Mouse (Mus musculus) gonadal fat pad, adult 2 months (tissue): ENCODE results near the gene Fuz. TPM values are rescaled to one million over a fixed set of nuclear protein-coding genes. Genes with fewer than 3 reads are reported as not detected.
"Not testable (repeated sequence)": the region's sequence is repeated elsewhere in the genome, so short reads cannot be mapped to it uniquely, and the experiment has no call there.

Experiments
- DNase-seq: peaks from one replicate; pipeline ENCODE4 v3.0.0-alpha.2; 2012; ENCODE audit warnings: low read depth
- polyA plus RNA-seq: library from polyadenylated mRNA; depleted of rRNA; stranded (reverse); fragments of >200 nt; gene quantifications from 2 replicates; pipeline ENCODE4 v1.2.3, GENCODE M21; 2012

Fuz gene
- polyA plus RNA-seq, 1 experiment, result 34.5 TPM

- DNase-seq, result no peak
These were observed 35.1 kb upstream of the Fuz start for GRCm38 (mm10) chr7:44860576-44861428.

DNA sequence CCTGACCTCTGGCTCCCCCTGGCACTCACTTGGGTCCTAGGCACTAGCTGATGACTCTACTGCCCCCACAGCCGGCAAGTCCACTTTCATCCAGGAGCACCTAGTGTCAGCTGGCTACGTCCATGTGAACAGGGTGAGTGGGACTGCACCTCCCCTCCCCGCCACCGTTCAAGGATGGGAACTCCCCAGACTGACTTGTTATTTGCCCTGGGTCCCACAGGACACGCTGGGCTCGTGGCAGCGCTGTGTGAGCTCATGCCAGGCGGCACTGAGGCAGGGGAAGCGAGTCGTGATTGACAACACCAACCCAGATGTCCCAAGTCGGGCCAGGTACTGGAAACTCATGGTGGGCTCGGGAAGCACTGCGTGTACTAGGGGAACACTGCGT lies 34.5 kb upstream of the Fuz start:
- no peak for DNase-seq

- no peak for DNase-seq
These were observed 33.4 kb upstream of the Fuz start for GRCm38 (mm10) chr7:44862434-44862833.

DNA sequence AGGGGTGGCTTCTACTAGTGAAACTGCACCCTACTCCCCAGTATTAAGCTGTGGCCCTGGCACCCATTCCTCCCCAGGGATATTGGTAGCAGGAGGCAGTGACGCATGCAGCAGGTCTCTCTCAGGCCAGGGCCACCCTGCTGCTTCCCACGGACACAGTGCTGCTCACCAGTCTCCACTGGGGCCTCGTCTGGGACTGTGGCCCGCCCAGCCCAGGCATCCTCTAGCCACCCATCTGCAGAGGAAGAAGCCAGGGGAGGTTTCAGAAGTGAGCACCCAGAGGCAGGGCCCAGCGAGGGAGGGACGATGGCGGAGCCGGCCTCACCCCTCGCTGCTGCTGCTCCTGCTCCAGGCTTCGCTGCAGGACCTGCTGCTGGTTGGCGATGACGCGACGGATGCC lies 32.7 kb upstream of the Fuz start:
- DNase-seq, result no peak

- DNase-seq, result no peak
These were observed 31.8 kb upstream of the Fuz start for GRCm38 (mm10) chr7:44863982-44864494.

DNA sequence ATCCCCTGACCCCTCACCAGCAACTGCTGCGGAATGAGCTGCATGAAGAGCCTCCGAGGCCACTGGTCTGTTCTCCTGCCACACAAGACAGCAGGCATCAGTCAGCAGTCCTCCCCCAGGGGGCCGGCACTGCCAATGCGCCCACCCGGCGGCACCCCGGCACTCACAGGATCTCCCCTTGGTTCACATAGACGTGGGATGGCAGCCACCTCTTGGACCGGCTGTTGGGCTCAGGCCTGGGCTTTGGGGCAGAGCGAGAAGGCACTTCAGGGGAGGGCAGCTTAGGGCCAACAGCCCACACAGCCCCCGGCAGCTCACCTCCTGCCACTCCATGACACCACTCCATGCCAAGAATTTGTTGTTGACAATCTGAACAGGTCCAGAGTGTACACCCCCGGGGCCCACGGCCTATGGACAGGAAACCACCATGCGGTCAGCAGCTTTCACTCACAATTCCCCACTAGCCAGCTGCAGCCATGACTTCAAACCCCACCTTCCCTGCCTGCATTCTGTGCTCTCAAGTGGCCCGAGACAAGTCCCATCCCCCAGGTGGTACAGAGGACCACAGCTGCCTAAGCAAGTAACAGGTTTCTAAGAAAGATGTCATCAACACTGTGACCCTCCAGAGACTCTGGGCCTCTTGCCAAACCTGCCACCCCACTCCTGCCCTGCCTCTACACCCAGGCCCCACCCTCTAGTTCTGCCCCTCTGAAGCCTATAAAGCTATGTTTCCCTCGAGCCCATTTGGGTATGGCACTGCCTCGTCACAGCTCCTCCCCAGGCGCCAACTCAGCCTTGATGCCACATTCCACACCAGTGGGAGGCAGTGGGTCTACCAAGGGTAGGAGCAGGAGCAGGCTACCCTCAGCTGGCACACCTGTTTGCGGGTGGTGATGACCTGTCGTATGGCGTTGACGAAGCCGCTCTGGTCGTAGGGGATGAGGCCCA lies 31.0 kb upstream of the Fuz start:
- no peak for DNase-seq

- no peak for DNase-seq
These were observed 29.4 kb upstream of the Fuz start for GRCm38 (mm10) chr7:44866276-44867009.

GRCm38 (mm10) chr7:44867010-44867702 lies 28.7 kb upstream of the Fuz start:
- DNase-seq, result no peak

- DNase-seq, result no peak
These were observed 28.1 kb upstream of the Fuz start for GRCm38 (mm10) chr7:44867802-44868201.

DNA sequence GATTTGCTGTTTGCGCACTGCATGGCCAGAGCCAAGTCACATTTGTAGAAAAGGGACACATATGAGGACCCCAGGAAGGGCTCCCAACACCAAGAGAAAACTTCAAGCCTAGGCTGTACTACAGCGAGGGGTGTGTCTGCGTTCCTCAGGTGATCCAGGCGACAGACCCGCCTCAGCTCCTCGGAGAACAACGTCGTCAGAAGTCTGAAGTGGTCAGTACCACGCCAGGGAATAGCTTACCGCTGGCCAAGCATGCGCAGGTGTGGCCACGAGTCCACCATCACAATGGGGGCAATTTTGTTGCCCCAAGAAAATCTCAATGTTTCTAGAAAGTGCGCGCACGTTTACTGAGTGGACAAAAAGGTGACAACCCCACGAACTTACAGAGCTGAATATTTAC lies 27.4 kb upstream of the Fuz start:
- no peak for DNase-seq

DNA sequence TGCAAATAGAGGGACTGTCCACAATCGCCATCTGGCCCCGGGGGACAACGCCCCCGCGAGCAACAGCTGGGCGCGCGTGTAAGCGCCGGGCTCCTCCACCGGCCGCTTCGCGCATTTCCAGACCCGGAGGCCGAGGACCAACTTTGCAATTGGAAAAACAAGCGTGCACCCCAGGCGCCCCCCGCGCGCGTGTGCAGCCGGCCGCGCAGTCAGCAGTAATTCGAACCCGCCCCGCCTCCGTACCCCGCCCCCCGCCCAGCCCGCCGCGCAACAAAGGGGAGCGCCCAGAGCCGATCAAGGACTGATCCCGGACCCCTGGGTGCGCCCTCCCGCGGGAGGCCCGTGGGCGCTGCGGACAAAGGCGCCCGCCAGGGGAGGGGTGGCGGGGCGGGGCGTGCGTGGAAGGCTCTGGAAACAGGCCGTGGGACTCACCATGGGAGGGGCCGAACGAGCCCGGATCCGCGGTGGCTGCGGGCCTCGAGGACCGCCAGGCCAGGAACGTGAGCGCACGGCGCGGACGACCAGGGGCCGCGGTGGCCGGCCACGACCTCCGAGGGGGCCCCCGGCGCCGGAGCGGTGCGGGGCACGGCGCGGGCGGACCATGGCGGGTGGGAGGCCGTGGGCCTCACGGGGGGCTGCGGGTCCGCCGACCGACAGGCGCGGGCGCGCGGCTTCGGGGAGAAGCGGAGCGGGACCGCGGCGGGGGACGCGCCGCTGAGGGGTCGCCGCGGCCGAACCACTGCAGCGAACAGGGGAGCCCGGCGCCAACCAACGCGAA lies 26.8 kb upstream of the Fuz start:
- DNase-seq, result no peak

GRCm38 (mm10) chr7:44869697-44870528 lies 26.0 kb upstream of the Fuz start, which contains the start of gene Ptov1:
TSS of gene Ptov1 (minus strand) at chr7:44869788.
- peak; percentile 84 for DNase-seq

DNA sequence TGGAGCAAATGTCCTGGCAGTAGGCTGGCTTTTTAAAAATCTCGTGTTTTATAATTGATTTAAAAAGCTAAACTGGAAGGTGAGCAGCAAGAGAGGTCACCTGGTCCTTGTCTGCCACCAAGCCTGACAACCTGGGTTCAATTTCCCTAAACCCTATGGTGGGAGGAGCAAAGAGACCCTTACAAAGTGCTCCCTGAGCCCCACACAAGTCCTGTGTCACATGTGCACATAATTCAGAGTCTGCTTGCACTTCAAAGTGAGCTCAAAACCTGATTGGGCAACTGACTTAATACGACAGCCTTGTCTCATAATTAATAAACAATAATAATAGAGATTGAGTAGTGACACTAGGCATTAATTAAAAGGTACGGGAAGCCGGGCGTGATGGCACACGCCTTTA lies 25.3 kb upstream of the Fuz start:
- DNase-seq, result no peak

GRCm38 (mm10) chr7:44871181-44871580 lies 24.7 kb upstream of the Fuz start:
- DNase-seq, result no peak

- not testable (repeated sequence) for DNase-seq
These were observed 24.1 kb upstream of the Fuz start for GRCm38 (mm10) chr7:44871774-44872173.

- no peak for DNase-seq
These were observed 18.0 kb upstream of the Fuz start for GRCm38 (mm10) chr7:44877833-44878232.

GRCm38 (mm10) chr7:44883036-44883435 lies 12.8 kb upstream of the Fuz start:
- DNase-seq, result no peak

- DNase-seq, result no peak
These were observed 11.2 kb upstream of the Fuz start for GRCm38 (mm10) chr7:44884637-44885036.

DNA sequence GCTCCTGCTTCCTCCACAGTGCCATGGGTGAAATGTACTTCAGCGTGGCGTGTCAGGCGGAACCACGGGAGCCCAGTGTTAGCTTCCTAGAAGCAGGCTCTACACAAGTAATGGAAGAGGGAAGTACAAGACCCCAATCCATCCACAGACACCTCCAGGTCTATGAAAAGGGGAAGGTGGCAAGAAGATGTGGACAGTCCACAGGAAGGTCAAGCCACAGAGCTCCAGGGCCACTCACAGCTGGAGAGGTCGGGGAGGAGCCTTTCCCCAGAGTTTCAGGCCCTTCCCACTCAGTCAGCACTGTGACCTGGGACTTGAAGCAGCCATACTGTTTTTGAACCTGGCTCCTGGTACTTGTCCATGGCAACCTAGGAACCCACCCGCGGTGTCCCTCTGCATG lies 8.9 kb upstream of the Fuz start:
- no peak for DNase-seq
